Comparison of ENCODE assay signal across 8 mouse cellular contexts in the genomic region with DNA sequence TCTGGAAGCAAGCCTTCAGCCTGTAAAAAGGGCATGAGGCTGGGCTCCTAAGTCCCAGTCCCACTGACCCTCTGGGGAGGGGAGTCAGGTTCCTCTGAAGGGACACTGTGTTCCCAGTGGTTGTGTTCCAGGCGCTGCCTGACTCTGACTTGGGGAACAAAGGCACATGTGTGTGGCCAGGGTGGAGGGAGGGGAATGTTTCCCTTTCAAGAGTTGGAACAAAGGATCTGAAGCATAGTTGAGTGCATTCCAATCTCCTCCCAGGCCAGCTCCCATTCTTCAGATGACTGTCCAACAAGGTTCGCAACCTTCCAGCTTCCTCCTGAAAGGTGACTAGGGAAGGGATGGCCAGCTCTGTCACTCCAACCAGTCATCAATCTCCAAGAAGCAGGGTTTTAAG. TPM values are rescaled to one million over a fixed set of nuclear protein-coding genes. Genes with fewer than 3 reads are reported as not detected.
DNase-seq lines count a peak whose midpoint lies in the region; ATAC-seq and TF ChIP-seq lines count a peak whose summit lies in the region.

No protein-coding gene starts in this region.

- TF ChIP-seq CTCF in brain, embryonic 14.5 days (IDR thresholded peaks at IDR 0.05; ENCODE audit: borderline replicate concordance, extremely low read depth, insufficient read depth, insufficient read length) = no peak
- no peak for TF ChIP-seq CTCF in kidney, adult 2 months (conservative IDR thresholded peaks at IDR 0.05; ENCODE audit: insufficient read depth, insufficient read length, low read depth, low read length)
- TF ChIP-seq CTCF in liver, postnatal 0 days (IDR thresholded peaks at IDR 0.05; ENCODE audit: low read depth) = no peak

- no peak overlapping the region for H3K4me2 ChIP-seq in liver, postnatal 0 days (ENCODE audit: low read depth, low read length)

- no peaks in the 10 kb centered on the region for H3K27me3 ChIP-seq in megakaryocyte, embryonic 14.5 days (replicated peaks)
- no peaks in the 10 kb centered on the region for H3K27me3 ChIP-seq in kidney, adult 2 months (replicated peaks; ENCODE audit: control insufficient read depth, insufficient read depth, low read length)
- H3K27me3 ChIP-seq in liver, postnatal 0 days (ENCODE audit: insufficient read depth, low read length) = no peaks in the 10 kb centered on the region

- H3K36me3 ChIP-seq in megakaryocyte, embryonic 14.5 days (replicated peaks; ENCODE audit: low read length) = peaks cover 97% of the 10 kb centered on the region
- H3K36me3 ChIP-seq in kidney, adult 2 months (ENCODE audit: control insufficient read depth, insufficient read depth, low read length) = no peaks in the 10 kb centered on the region; the same call in 1 of the 2 replicates
- H3K36me3 ChIP-seq in liver, postnatal 0 days (replicated peaks; ENCODE audit: insufficient read depth, low read length) = peaks cover 58% of the 10 kb centered on the region

- peaks cover 4% of the 10 kb centered on the region; the same call in 1 of the 2 replicates for H3K9me3 ChIP-seq in megakaryocyte, embryonic 14.5 days
- H3K9me3 ChIP-seq in liver, postnatal 0 days (ENCODE audit: low read length) = no peaks in the 10 kb centered on the region

- no peak; the same call in 1 of the 2 replicates for TF ChIP-seq EP300 in liver, postnatal 0 days (IDR thresholded peaks at IDR 0.05; ENCODE audit: low read depth)

- H3K9ac ChIP-seq in liver, postnatal 0 days (replicated peaks) = 0 out of 2 replicates have a peak overlapping the region, but pooled peaks have one; percentile 24

- peak; percentile 54 for DNase-seq in brain, embryonic 14.5 days (ENCODE audit: low read depth)
- peak; percentile 92 for DNase-seq in heart, adult 8-10 months (ENCODE audit: low spot score)
- DNase-seq in kidney, adult 2 months = peak; percentile 93
- no peak for DNase-seq in liver, postnatal 0 days
- DNase-seq in retina, embryonic 14.5 days (ENCODE audit: low spot score) = peak; percentile 46
- DNase-seq in yolk sac, embryonic 10.5 days (ENCODE audit: low spot score) = no peak

- no peak for TF ChIP-seq POLR2A in brain, embryonic 14.5 days (IDR thresholded peaks at IDR 0.05; ENCODE audit: borderline replicate concordance, extremely low read depth, insufficient read depth, insufficient read length, poor library complexity, severe bottlenecking)
- no peak for TF ChIP-seq POLR2A in kidney, adult 2 months (IDR thresholded peaks at IDR 0.05; ENCODE audit: low read depth, low read length)

- H3K4me3 ChIP-seq in megakaryocyte, embryonic 14.5 days (replicated peaks) = peak overlapping the region; percentile 84
- no peak overlapping the region for H3K4me3 ChIP-seq in kidney, adult 2 months (ENCODE audit: insufficient read depth, low read depth, low read length)
- no peak overlapping the region for H3K4me3 ChIP-seq in liver, postnatal 0 days (ENCODE audit: low read depth, low read length)

- no peak for ATAC-seq in megakaryocyte, adult 5-6 weeks (ENCODE audit: poor library complexity, severe bottlenecking)
- no peak for ATAC-seq in liver, postnatal 0 days

- WGBS in kidney, adult 2 months = 21% methylated on average over 2 of the region's 2 CpGs
- WGBS in liver, postnatal 0 days (ENCODE audit: insufficient replicate concordance) = 82% methylated on average over 2 of the region's 2 CpGs

- peaks cover 96% of the 10 kb centered on the region for H3K4me1 ChIP-seq in megakaryocyte, embryonic 14.5 days
- peaks cover 73% of the 10 kb centered on the region for H3K4me1 ChIP-seq in kidney, adult 2 months (ENCODE audit: control insufficient read depth, insufficient read depth, low read length)
- H3K4me1 ChIP-seq in liver, postnatal 0 days (ENCODE audit: insufficient read depth) = peaks cover 73% of the 10 kb centered on the region

- H3K27ac ChIP-seq in kidney, adult 2 months (ENCODE audit: insufficient read depth, low read depth, low read length) = peak overlapping the region; percentile 93
- H3K27ac ChIP-seq in liver, postnatal 0 days (ENCODE audit: low read depth) = peak overlapping the region; percentile 35; the same call in 1 of the 2 replicates

RNA-seq across cellular contexts. Expression of a gene that starts 11.2 kb away (rescaled TPM):
- polyA plus RNA-seq in megakaryocyte, embryonic 14.5 days (2012; ENCODE audit: insufficient read depth, low replicate concordance) = 498 and 1,222 TPM in 2 replicates
- total RNA-seq in megakaryocyte, adult 5-6 weeks (2015) = 7.1 and 9.3 TPM in 2 replicates
- total RNA-seq in megakaryocyte, adult 5-6 weeks (2017) = 9.3 and 12.8 TPM in 2 replicates
- polyA plus RNA-seq in brain, embryonic 14.5 days (2012; rRNA removed) = 116 and 129 TPM in 2 replicates
- total RNA-seq in heart, adult 8-10 months (2022) = 10 to 100 TPM; 46.9 to 66.6 (median 51.4) TPM
- 126 and 129 TPM in 2 replicates for polyA plus RNA-seq in kidney, adult 2 months (2012; rRNA removed)
- 84.2 and 84.4 TPM in 2 replicates for polyA plus RNA-seq in liver, postnatal 0 days (2015; fragmentation: Nextera tagmentation; extraction: Ambion mirVana)

RNA-seq across cellular contexts. Expression of a gene that starts 27.4 kb away (rescaled TPM):
- polyA plus RNA-seq in megakaryocyte, embryonic 14.5 days (2012; ENCODE audit: insufficient read depth, low replicate concordance) = 1.1 and 10.4 TPM in 2 replicates
- total RNA-seq in megakaryocyte, adult 5-6 weeks (2015) = 102 TPM in 2 replicates
- total RNA-seq in megakaryocyte, adult 5-6 weeks (2017) = 122 and 126 TPM in 2 replicates
- polyA plus RNA-seq in brain, embryonic 14.5 days (2012; rRNA removed) = 20.8 and 28.8 TPM in 2 replicates
- total RNA-seq in heart, adult 8-10 months (2022) = 1 to 10 TPM in 2 of 4 experiments, under 1 TPM in 2; 0.65 to 1.4 (median 0.91) TPM
- polyA plus RNA-seq in kidney, adult 2 months (2012; rRNA removed) = 0.22 and 0.39 TPM in 2 replicates
- polyA plus RNA-seq in liver, postnatal 0 days (2015; fragmentation: Nextera tagmentation; extraction: Ambion mirVana) = 20.7 and 25.8 TPM in 2 replicates

Comparison
In these comparisons a context has a peak if more than half of its experiments do, and no peak if none do; other contexts are left out.
1. DNase-seq: peak in brain, embryonic 14.5 days (single experiment), heart, adult 8-10 months (single experiment), kidney, adult 2 months (single experiment) and retina, embryonic 14.5 days (single experiment); none in liver, postnatal 0 days (single experiment) and yolk sac, embryonic 10.5 days (single experiment).